Mouse (Mus musculus) heart, embryonic 11.5 days (tissue): Measurements from ENCODE around the gene Mthfd2l. TPM values are rescaled to one million over a fixed set of nuclear protein-coding genes. Genes with fewer than 3 reads are reported as not detected.

Source experiments
- ATAC-seq: fragments of 200-750 bp; cut with Nextera tagmentation; replicated peaks from 2 replicates; pipeline ENCODE4 v1.8.0; 2017; ENCODE audit warnings: moderate library complexity; ENCODE audit not compliant: insufficient number of reproducible peaks, low FRiP score, low TSS enrichment
- H3K27ac ChIP-seq: fragments of 300-500 bp; sonication (generic); 2 replicates; pipeline ENCODE4 v1.5.1; 2014; ENCODE audit warnings: mild to moderate bottlenecking, low read depth, low read length
- H3K27me3 ChIP-seq: fragments of 300-500 bp; sonication (generic); 2 replicates; pipeline ENCODE4 v1.6.1; 2014; ENCODE audit warnings: mild to moderate bottlenecking, low read length, mixed read lengths; ENCODE audit not compliant: control insufficient read depth, insufficient read depth
- H3K36me3 ChIP-seq: fragments of 300-500 bp; sonication (generic); 2 replicates; pipeline ENCODE4 v1.6.1; 2014; ENCODE audit warnings: mild to moderate bottlenecking, low read length, moderate library complexity, mixed read lengths; ENCODE audit not compliant: control insufficient read depth, insufficient read depth
- H3K4me1 ChIP-seq: fragments of 300-500 bp; sonication (generic); 2 replicates; pipeline ENCODE4 v1.6.1; 2014; ENCODE audit warnings: low read length; ENCODE audit not compliant: control insufficient read depth, insufficient read depth
- H3K4me2 ChIP-seq: fragments of 300-500 bp; sonication (generic); 2 replicates; pipeline ENCODE4 v1.6.1; 2014; ENCODE audit warnings: mild to moderate bottlenecking, moderate library complexity
- H3K4me3 ChIP-seq: fragments of 300-500 bp; sonication (generic); 2 replicates; pipeline ENCODE4 v1.5.1; 2014; ENCODE audit warnings: low read depth, low read length
- H3K9ac ChIP-seq: fragments of 300-500 bp; sonication (generic); 2 replicates; pipeline ENCODE4 v1.6.1; 2014; ENCODE audit warnings: mild to moderate bottlenecking, low read depth, low read length, moderate library complexity
- H3K9me3 ChIP-seq: fragments of 300-500 bp; sonication (generic); replicated peaks from 2 replicates; pipeline ENCODE4 v1.6.1; 2016; ENCODE audit warnings: low read length; ENCODE audit not compliant: control insufficient read depth
- WGBS: fragments of 180-500 bp; shearing (Covaris S2); extraction: QIAGEN DNeasy Blood & Tissue Kit; methylation state at CpG from one replicate; pipeline ENCODE4 v1.1.7; 2014; ENCODE audit not compliant: insufficient replicate concordance; 5-methylcytosine and 5-hydroxymethylcytosine counted together
- polyA plus RNA-seq: library from polyadenylated mRNA; unstranded; fragments of >200 nt; fragmentation: Nextera tagmentation; extraction: Ambion mirVana; gene quantifications from 2 replicates; pipeline ENCODE4 v1.2.1, GENCODE M21; 2014

Gene Mthfd2l
- polyA plus RNA-seq, 1 experiment from 2014 or later: 32.5 TPM

DNA sequence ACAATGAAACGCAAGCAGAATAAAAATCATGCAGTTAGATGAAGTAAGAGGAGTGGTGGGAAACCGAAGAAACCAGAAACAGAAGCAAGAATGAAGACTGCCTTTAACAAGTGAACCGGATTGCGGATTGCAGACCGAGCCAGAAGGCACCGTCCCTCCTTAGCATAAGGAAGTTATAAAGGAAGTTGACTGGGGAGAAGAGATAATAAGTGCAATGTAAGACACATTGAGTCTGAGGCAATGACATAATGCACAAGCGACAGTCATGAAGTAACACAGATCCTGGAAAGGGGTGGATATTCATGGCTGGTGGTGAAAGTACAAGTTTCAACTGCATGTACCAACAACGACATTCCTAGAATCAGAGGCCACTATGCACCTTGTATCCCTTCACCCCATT, 92.2 kb downstream of the Mthfd2l start:
- ATAC-seq: no peak
- H3K4me2 ChIP-seq: no peak overlapping the region
- 62% methylated on average over 8 of the region's 8 CpGs for WGBS
- no peak overlapping the region for H3K9ac ChIP-seq
- H3K9me3 ChIP-seq: no peaks in the 10 kb centered on the region
- H3K27ac ChIP-seq: no peak overlapping the region
- H3K4me3 ChIP-seq: no peak overlapping the region
- no peaks in the 10 kb centered on the region for H3K4me1 ChIP-seq
- no peaks in the 10 kb centered on the region for H3K36me3 ChIP-seq
- no peaks in the 10 kb centered on the region for H3K27me3 ChIP-seq

DNA sequence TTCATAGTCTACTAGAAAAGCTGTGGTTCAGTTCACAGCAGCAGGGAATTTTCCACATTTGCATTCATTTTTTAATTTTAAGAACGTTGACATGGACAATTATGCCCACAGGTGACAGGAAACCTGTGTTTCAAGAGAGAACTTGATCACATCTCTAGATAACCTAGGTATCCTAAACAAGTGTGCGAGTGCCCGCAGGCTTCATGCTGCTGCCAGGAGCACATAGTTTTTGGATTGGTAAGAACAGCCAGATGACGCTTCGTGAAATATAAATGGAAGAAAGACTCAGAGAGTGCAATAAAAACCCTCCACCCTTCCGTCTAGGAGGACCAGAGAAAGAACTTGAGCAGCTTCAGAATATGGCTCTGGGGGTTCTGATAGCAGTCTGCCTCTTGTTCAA, 96.2 kb downstream of the Mthfd2l start, which contains the start of gene Epgn:
Gene Epgn (plus strand): TSS at position 301 of the 400 bp plus-strand sequence.
- H3K36me3 ChIP-seq: no peaks in the 10 kb centered on the region
- H3K4me2 ChIP-seq: no peak within 1 kb of the TSS
- H3K4me1 ChIP-seq: no peaks in the 10 kb centered on the region
- H3K9me3 ChIP-seq: no peaks in the 10 kb centered on the region
- H3K4me3 ChIP-seq: no peak within 1 kb of the TSS
- no peak for ATAC-seq
- no peak within 1 kb of the TSS for H3K9ac ChIP-seq
- WGBS: 84% methylated on average over 6 of the region's 6 CpGs
- no peaks in the 10 kb centered on the region for H3K27me3 ChIP-seq
- no peak within 1 kb of the TSS for H3K27ac ChIP-seq

DNA sequence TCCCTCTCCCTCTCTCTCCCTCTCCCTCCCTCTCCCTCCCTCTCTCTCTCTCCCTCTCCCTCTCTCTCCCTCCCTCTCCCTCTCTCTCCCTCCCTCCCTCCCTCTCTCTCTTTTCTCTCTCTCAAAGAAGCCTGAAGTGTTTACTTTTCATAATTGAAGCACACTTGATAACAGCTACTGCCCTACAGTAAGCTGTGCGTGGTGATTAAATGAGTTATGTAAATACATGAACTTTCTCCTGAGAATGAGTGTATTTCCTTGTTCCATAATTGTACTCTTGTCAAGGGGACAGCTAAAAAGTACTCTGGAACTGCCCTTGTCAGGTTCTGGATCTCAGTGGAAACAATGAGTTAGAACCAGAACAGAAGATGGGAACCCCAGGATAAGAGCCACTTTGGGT, 96.9 kb downstream of the Mthfd2l start:
- WGBS: 59% methylated on average over 1 of the region's 1 CpGs
- Histone ChIP-seq H3K36me3 (no peaks in the 10 kb centered on the region), H3K4me3 (no peak overlapping the region), H3K9ac (no peak overlapping the region), H3K9me3 (no peaks in the 10 kb centered on the region), H3K4me2 (no peak overlapping the region), H3K27me3 (no peaks in the 10 kb centered on the region), H3K4me1 (no peaks in the 10 kb centered on the region), H3K27ac (no peak overlapping the region)
- ATAC-seq: no peak

DNA sequence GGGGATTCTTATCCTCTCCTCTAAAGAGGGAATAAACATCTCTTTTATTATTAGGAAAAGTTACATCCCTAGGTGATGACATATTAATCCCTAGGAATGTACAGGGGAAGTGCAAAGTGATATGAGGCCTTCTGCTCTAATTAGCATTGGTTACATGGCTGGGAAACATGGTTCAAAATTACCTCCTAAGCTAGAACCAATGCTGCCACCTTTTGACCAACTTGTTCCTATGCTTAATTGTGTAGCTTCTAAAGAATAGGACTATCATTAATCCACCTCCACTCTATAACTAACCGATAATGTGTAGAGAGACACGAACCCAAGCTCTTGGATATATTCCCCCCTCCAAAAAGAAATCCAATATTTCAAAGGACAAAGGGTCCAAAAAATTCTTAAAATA, 99.7 kb downstream of the Mthfd2l start:
- no peak for ATAC-seq
- Histone ChIP-seq H3K4me3 (no peak overlapping the region), H3K9ac (no peak overlapping the region), H3K9me3 (no peaks in the 10 kb centered on the region), H3K27me3 (no peaks in the 10 kb centered on the region), H3K4me2 (no peak overlapping the region), H3K36me3 (no peaks in the 10 kb centered on the region), H3K4me1 (no peaks in the 10 kb centered on the region), H3K27ac (no peak overlapping the region)
- 79% methylated on average over 2 of the region's 2 CpGs for WGBS

DNA sequence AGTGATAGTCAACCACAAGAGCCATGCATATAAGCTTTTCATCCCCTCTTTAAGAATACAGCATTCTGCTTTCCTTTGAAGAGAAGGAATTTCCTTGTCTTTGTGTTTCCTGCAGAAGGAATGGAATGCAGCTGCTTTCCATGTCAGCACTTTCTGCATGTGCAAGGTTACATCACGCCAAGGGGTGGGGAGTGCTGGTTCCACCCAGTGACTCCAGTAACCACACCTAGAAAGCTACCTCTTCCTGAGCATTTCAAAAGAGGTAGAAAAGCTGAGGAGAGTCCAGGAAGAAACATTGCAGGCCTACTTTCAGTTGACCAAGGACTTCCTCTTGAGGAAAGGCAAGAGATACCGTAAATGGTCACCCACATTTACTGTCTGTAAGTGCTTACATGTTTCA, 104.4 kb downstream of the Mthfd2l start:
- Histone ChIP-seq H3K4me1 (no peaks in the 10 kb centered on the region), H3K9ac (no peak overlapping the region), H3K27ac (no peak overlapping the region), H3K27me3 (no peaks in the 10 kb centered on the region), H3K36me3 (no peaks in the 10 kb centered on the region), H3K9me3 (no peaks in the 10 kb centered on the region), H3K4me3 (no peak overlapping the region), H3K4me2 (no peak overlapping the region)
- WGBS: 65% methylated on average over 2 of the region's 2 CpGs
- no peak for ATAC-seq

DNA sequence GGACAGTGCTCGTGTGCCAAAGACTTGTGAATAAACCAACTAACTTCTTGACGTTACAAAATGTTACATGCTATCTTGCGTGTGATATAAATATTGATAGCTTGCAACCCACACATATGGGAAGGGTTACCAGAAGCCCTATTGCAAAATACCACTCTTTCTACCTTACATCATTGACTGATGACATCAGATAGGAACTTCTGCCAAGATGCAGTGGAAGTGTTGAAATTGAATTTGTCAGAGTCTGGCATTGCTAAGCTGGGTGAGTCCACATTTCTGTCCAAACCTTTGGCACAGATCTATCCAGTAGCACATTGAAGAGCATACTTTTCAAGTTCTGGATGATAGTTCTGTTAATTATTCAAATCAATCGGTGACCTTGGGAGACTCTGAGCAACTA, 105.7 kb downstream of the Mthfd2l start:
- Histone ChIP-seq H3K27ac (no peak overlapping the region), H3K9me3 (no peaks in the 10 kb centered on the region), H3K36me3 (no peaks in the 10 kb centered on the region), H3K9ac (no peak overlapping the region), H3K27me3 (no peaks in the 10 kb centered on the region), H3K4me2 (no peak overlapping the region), H3K4me1 (no peaks in the 10 kb centered on the region), H3K4me3 (no peak overlapping the region)
- ATAC-seq: no peak
- WGBS: 79% methylated on average over 4 of the region's 4 CpGs

DNA sequence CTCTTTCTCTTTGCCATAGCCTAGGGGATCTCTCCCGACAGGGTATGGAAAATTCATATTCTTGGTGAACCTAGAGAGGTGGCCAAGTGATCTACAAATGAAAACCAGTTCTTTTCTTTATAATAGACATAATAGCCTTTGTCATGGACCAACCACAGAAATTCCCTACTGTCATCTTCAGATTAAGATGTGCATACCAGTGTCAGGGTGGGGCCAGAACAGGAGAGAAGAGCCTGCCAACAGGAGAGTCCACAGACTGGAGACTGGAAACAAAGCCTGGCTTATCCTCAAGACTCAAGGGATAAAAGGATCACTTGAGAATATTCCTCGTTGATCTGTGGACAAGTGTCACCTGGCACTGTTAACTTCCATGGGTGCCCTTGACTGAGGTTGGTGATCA, 106.8 kb downstream of the Mthfd2l start:
- WGBS: 56% methylated on average over 2 of the region's 2 CpGs

DNA sequence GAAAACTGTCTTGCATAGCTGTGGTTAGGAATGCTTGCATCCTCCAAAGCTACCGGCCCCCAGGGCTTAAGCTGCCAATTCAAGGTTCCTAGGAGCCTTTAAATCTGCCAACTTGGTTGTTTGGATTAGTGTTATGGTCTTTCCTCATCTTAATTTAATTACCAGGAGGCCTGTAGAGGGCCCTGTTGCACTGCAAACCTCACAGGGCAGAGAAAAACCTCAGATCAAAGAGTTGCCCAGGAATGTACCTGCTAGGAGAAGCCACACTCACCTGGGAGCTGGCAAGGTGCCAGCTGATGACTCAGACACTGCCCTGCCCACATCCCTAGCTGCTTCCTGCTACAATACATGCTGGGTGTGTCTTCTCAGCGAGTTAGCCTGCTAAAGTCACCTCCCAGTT, 107.6 kb downstream of the Mthfd2l start:
- no peak overlapping the region for H3K4me2 ChIP-seq
- no peak overlapping the region for H3K4me3 ChIP-seq
- no peaks in the 10 kb centered on the region for H3K27me3 ChIP-seq
- H3K9me3 ChIP-seq: no peaks in the 10 kb centered on the region
- H3K36me3 ChIP-seq: no peaks in the 10 kb centered on the region
- H3K4me1 ChIP-seq: no peaks in the 10 kb centered on the region
- 20% methylated on average over 2 of the region's 2 CpGs for WGBS
- no peak overlapping the region for H3K9ac ChIP-seq
- H3K27ac ChIP-seq: no peak overlapping the region
- no peak for ATAC-seq

More for the DNA sequence above, 106.8 kb downstream of the Mthfd2l start:
- ATAC-seq: no peak
- Histone ChIP-seq H3K9me3 (no peaks in the 10 kb centered on the region), H3K9ac (no peak overlapping the region), H3K27ac (no peak overlapping the region), H3K27me3 (no peaks in the 10 kb centered on the region), H3K4me3 (no peak overlapping the region), H3K4me2 (no peak overlapping the region), H3K4me1 (no peaks in the 10 kb centered on the region), H3K36me3 (no peaks in the 10 kb centered on the region)

DNA sequence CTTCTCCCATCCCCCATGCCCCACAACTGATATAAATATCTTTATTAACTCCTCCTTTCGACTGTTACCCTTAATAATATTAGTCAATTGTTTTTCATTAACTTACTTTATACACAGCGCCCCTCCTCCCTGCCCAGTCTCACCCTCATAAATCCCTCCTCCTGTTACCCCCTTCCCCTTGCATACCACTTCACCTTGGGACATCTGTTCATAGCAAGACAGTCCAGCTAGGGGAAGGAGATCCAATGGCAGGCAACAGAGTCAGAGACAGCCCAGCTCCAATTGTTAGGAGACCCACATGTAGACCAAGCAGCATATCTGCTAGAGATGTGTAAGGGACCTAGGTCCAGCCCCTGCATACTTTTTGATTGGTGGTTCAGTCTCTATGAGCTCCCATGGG, 108.0 kb downstream of the Mthfd2l start:
- H3K36me3 ChIP-seq: no peaks in the 10 kb centered on the region
- H3K4me2 ChIP-seq: no peak overlapping the region
- no peaks in the 10 kb centered on the region for H3K27me3 ChIP-seq
- WGBS: 73% methylated on average over 2 of the region's 2 CpGs
- H3K9ac ChIP-seq: no peak overlapping the region
- ATAC-seq: no peak
- H3K27ac ChIP-seq: no peak overlapping the region
- H3K4me3 ChIP-seq: no peak overlapping the region
- no peaks in the 10 kb centered on the region for H3K9me3 ChIP-seq
- H3K4me1 ChIP-seq: no peaks in the 10 kb centered on the region
